In the genomic region with DNA sequence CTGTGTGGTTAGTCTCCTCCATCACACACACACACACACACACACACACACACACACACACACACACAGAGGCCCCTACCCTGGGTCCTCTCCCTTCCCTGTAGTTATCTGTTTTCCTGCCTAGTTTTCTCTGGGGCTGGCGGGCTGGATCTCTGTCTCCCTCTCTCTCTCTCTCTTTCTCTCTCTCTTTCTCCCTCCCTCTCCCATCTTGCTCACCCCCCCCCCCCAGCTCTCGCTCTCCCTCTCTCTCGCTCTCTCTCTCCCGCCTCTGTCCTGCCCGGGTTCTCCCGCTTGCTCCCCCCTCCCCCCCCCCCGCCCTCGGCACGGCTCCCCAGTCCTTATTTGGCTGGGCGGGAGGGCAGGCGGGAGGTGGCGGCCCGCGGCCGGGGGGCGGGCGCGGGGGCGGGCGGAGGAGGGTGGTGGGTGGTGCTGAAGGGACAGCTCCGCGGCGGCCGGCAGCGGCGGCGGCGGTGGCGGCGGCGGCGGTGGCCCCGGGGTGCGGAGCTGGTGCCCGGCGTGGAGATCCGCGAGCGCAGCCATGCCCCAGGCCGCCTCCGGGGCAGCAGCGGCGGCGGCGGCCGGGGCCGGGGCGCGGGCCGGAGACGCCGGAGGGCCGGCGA, we compare ENCODE assay signal across 8 mouse cellular contexts. TPM values are rescaled to one million over a fixed set of nuclear protein-coding genes. Genes with fewer than 3 reads are reported as not detected.
A peak's percentile ranks its signal among the peaks of the same experiment; 100 is the strongest.
DNase-seq lines count a peak whose midpoint lies in the region; ATAC-seq lines count a peak whose summit lies in the region.

A gene (plus strand): TSS at position 490 of the 620 bp plus-strand sequence.

- H3K9ac ChIP-seq in liver, embryonic 13.5 days: no peak within 1 kb of the TSS
- H3K9ac ChIP-seq in neural tube, embryonic 13.5 days: peak within 1 kb of the TSS; percentile 83

- peaks cover 80% of the 10 kb centered on the region for H3K27me3 ChIP-seq in liver, embryonic 13.5 days
- peaks cover 63% of the 10 kb centered on the region for H3K27me3 ChIP-seq in neural tube, embryonic 13.5 days

- H3K4me1 ChIP-seq in liver, embryonic 13.5 days (replicated peaks): peaks cover 9% of the 10 kb centered on the region
- H3K4me1 ChIP-seq in neural tube, embryonic 13.5 days (replicated peaks): peaks cover 25% of the 10 kb centered on the region

- peak within 1 kb of the TSS; percentile 61 for H3K4me2 ChIP-seq in liver, embryonic 13.5 days
- peak within 1 kb of the TSS; percentile 93 for H3K4me2 ChIP-seq in neural tube, embryonic 13.5 days

- 3% methylated on average over 49 of the region's 54 CpGs for WGBS in liver, embryonic 13.5 days (ENCODE audit: insufficient replicate concordance)
- WGBS in neural tube, embryonic 13.5 days: 2% methylated on average over 37 of the region's 54 CpGs

- ATAC-seq in liver, embryonic 13.5 days (ENCODE audit: low read depth): peak; percentile 59
- peak; percentile 57 for ATAC-seq in neural tube, embryonic 13.5 days (ENCODE audit: low read depth)

- no peaks in the 10 kb centered on the region for H3K9me3 ChIP-seq in liver, embryonic 13.5 days (replicated peaks)
- H3K9me3 ChIP-seq in neural tube, embryonic 13.5 days: no peaks in the 10 kb centered on the region

- H3K36me3 ChIP-seq in liver, embryonic 13.5 days: no peaks in the 10 kb centered on the region
- H3K36me3 ChIP-seq in neural tube, embryonic 13.5 days: no peaks in the 10 kb centered on the region

- H3K27ac ChIP-seq in liver, embryonic 13.5 days: no peak within 1 kb of the TSS
- peak within 1 kb of the TSS; percentile 78 for H3K27ac ChIP-seq in neural tube, embryonic 13.5 days (replicated peaks)

- peak; percentile 45 for DNase-seq in right cerebral cortex, postnatal 14 days
- no peak for DNase-seq in right cerebral cortex, adult 18-20 months
- DNase-seq in embryo, embryonic 11.5 days (ENCODE audit: low read depth, low spot score): peak; percentile 32
- no peak for DNase-seq in heart, adult 8-10 months (ENCODE audit: low spot score)
- DNase-seq in kidney, adult 8-10 months: peak; percentile 30 to 44
- DNase-seq in liver, embryonic 13.5 days: no peak
- peak; percentile 34 to 56 for DNase-seq in urinary bladder, adult 18-20 months (ENCODE audit: low spot score in 2 of 2)

- H3K4me3 ChIP-seq in liver, embryonic 13.5 days (replicated peaks): peak within 1 kb of the TSS; percentile 42
- peak within 1 kb of the TSS; percentile 65 for H3K4me3 ChIP-seq in neural tube, embryonic 13.5 days

RNA-seq across cellular contexts. Expression of the gene that starts here (rescaled TPM):
- 100 to 1,000 TPM; 268 to 282 (median 276) TPM for total RNA-seq in heart, adult 8-10 months (2022)
- 0.13 and 0.30 TPM in 2 replicates for polyA plus RNA-seq in liver, embryonic 13.5 days (2015; fragmentation: Nextera tagmentation; extraction: Ambion mirVana)
- polyA plus RNA-seq in neural tube, embryonic 13.5 days (2015; fragmentation: Nextera tagmentation; extraction: Ambion mirVana): 5.0 and 6.1 TPM in 2 replicates

Comparison
In these comparisons a context has a peak if more than half of its experiments do, and no peak if none do; other contexts are left out.
1. DNase-seq: peak in right cerebral cortex, postnatal 14 days (single experiment), embryo, embryonic 11.5 days (single experiment), kidney, adult 8-10 months (2 of 2) and urinary bladder, adult 18-20 months (2 of 2); none in right cerebral cortex, adult 18-20 months (single experiment), heart, adult 8-10 months (single experiment) and liver, embryonic 13.5 days (single experiment).
2. Peak in ATAC-seq, H3K4me3 ChIP-seq and H3K4me2 ChIP-seq in liver, embryonic 13.5 days; RNA of the gene not detected or under 1 TPM.